Mouse (Mus musculus) embryonic facial prominence, embryonic 12.5 days (tissue): ENCODE data around the gene Polr1d. TPM values are rescaled to one million over a fixed set of nuclear protein-coding genes. Genes with fewer than 3 reads are reported as not detected.

ENCODE experiments used
- ATAC-seq: fragments of 200-750 bp; cut with Nextera tagmentation; 2 replicates; pipeline ENCODE4 v1.8.0; 2017; ENCODE audit not compliant: insufficient number of reproducible peaks, insufficient read depth, low FRiP score, low TSS enrichment
- H3K27ac ChIP-seq: fragments of 300-500 bp; sonication (generic); 2 replicates; pipeline ENCODE4 v1.5.1; 2016; ENCODE audit warnings: mild to moderate bottlenecking
- H3K27me3 ChIP-seq: fragments of 300-500 bp; sonication (generic); 2 replicates; pipeline ENCODE4 v1.6.1; 2016; ENCODE audit warnings: mild to moderate bottlenecking, moderate library complexity
- H3K36me3 ChIP-seq: fragments of 300-500 bp; sonication (generic); 2 replicates; pipeline ENCODE4 v1.6.1; 2016; ENCODE audit warnings: mild to moderate bottlenecking
- H3K4me1 ChIP-seq: fragments of 300-500 bp; sonication (generic); 2 replicates; pipeline ENCODE4 v1.6.1; 2016
- H3K4me2 ChIP-seq: fragments of 300-500 bp; sonication (generic); replicated peaks from 2 replicates; pipeline ENCODE4 v1.6.1; 2016; ENCODE audit warnings: mild to moderate bottlenecking, moderate library complexity
- H3K4me3 ChIP-seq: fragments of 300-500 bp; sonication (generic); 2 replicates; pipeline ENCODE4 v1.5.1; 2016; ENCODE audit warnings: mild to moderate bottlenecking
- H3K9ac ChIP-seq: fragments of 300-500 bp; sonication (generic); 2 replicates; pipeline ENCODE4 v1.6.1; 2016; ENCODE audit warnings: mild to moderate bottlenecking, moderate library complexity
- H3K9me3 ChIP-seq: fragments of 300-500 bp; sonication (generic); 2 replicates; pipeline ENCODE4 v1.6.1; 2016; ENCODE audit warnings: mild to moderate bottlenecking, moderate library complexity
- WGBS: fragments of 180-500 bp; shearing (Covaris S2); methylation state at CpG from one replicate; pipeline ENCODE4 v1.1.7; 2016; 5-methylcytosine and 5-hydroxymethylcytosine counted together
- polyA plus RNA-seq: library from polyadenylated mRNA; unstranded; fragments of >200 nt; fragmentation: Nextera tagmentation; extraction: Ambion mirVana; gene quantifications from 2 replicates; pipeline ENCODE4 v1.2.1, GENCODE M21; 2016

The Polr1d gene
- polyA plus RNA-seq, 1 experiment from 2014 or later: 111 TPM

GRCm38 (mm10) chr5:147056712-147057290, 20.0 kb upstream of the Polr1d start:
- Histone ChIP-seq H3K27me3 (no peaks in the 10 kb centered on the region), H3K4me1 (peaks cover 6% of the 10 kb centered on the region), H3K9me3 (no peaks in the 10 kb centered on the region), H3K27ac (no peak overlapping the region), H3K4me3 (no peak overlapping the region), H3K4me2 (no peak overlapping the region), H3K9ac (no peak overlapping the region), H3K36me3 (no peaks in the 10 kb centered on the region)
- no peak for ATAC-seq
- WGBS: 79% methylated on average over 10 of the region's 10 CpGs

GRCm38 (mm10) chr5:147057626-147058414, 19.0 kb upstream of the Polr1d start:
- Histone ChIP-seq H3K27ac (no peak overlapping the region), H3K4me3 (no peak overlapping the region), H3K4me1 (no peaks in the 10 kb centered on the region), H3K36me3 (no peaks in the 10 kb centered on the region), H3K27me3 (no peaks in the 10 kb centered on the region), H3K9ac (no peak overlapping the region), H3K9me3 (no peaks in the 10 kb centered on the region), H3K4me2 (no peak overlapping the region)
- ATAC-seq: no peak
- WGBS: 76% methylated on average over 9 of the region's 9 CpGs

GRCm38 (mm10) chr5:147058661-147059060, 18.2 kb upstream of the Polr1d start:
- no peaks in the 10 kb centered on the region for H3K36me3 ChIP-seq
- WGBS: 83% methylated on average over 5 of the region's 5 CpGs
- no peak overlapping the region for H3K9ac ChIP-seq
- H3K4me3 ChIP-seq: no peak overlapping the region
- no peaks in the 10 kb centered on the region for H3K4me1 ChIP-seq
- no peak for ATAC-seq
- no peak overlapping the region for H3K27ac ChIP-seq
- no peaks in the 10 kb centered on the region for H3K9me3 ChIP-seq
- no peaks in the 10 kb centered on the region for H3K27me3 ChIP-seq
- H3K4me2 ChIP-seq: no peak overlapping the region

- 85% methylated on average over 9 of the region's 9 CpGs for WGBS
- no peak overlapping the region for H3K4me2 ChIP-seq
- H3K4me3 ChIP-seq: no peak overlapping the region
- H3K9me3 ChIP-seq: no peaks in the 10 kb centered on the region
- no peak overlapping the region for H3K9ac ChIP-seq
- no peak overlapping the region for H3K27ac ChIP-seq
- H3K36me3 ChIP-seq: no peaks in the 10 kb centered on the region
- no peaks in the 10 kb centered on the region for H3K4me1 ChIP-seq
- H3K27me3 ChIP-seq: no peaks in the 10 kb centered on the region
- no peak for ATAC-seq
These were observed 17.5 kb upstream of the Polr1d start for GRCm38 (mm10) chr5:147059319-147059718.

- no peaks in the 10 kb centered on the region for H3K9me3 ChIP-seq
- WGBS: 70% methylated on average over 2 of the region's 2 CpGs
- no peak for ATAC-seq
- H3K27me3 ChIP-seq: no peaks in the 10 kb centered on the region
- no peak overlapping the region for H3K4me3 ChIP-seq
- H3K4me1 ChIP-seq: no peaks in the 10 kb centered on the region
- H3K4me2 ChIP-seq: no peak overlapping the region
- H3K27ac ChIP-seq: no peak overlapping the region
- H3K9ac ChIP-seq: no peak overlapping the region
- H3K36me3 ChIP-seq: no peaks in the 10 kb centered on the region
These were observed 16.8 kb upstream of the Polr1d start for GRCm38 (mm10) chr5:147060024-147060423.

GRCm38 (mm10) chr5:147063215-147063661, 13.6 kb upstream of the Polr1d start:
- H3K9ac ChIP-seq: no peak overlapping the region
- H3K9me3 ChIP-seq: no peaks in the 10 kb centered on the region
- H3K27me3 ChIP-seq: no peaks in the 10 kb centered on the region
- no peak overlapping the region for H3K4me3 ChIP-seq
- H3K36me3 ChIP-seq: no peaks in the 10 kb centered on the region
- no peak overlapping the region for H3K27ac ChIP-seq
- H3K4me2 ChIP-seq: no peak overlapping the region
- WGBS: 48% methylated on average over 8 of the region's 8 CpGs
- no peak for ATAC-seq
- no peaks in the 10 kb centered on the region for H3K4me1 ChIP-seq

GRCm38 (mm10) chr5:147066129-147066528, 10.7 kb upstream of the Polr1d start:
- no peak for ATAC-seq
- WGBS: 43% methylated on average over 4 of the region's 4 CpGs
- H3K4me1 ChIP-seq: peaks cover 4% of the 10 kb centered on the region; the same call in 1 of the 2 replicates
- H3K9ac ChIP-seq: no peak overlapping the region
- H3K9me3 ChIP-seq: no peaks in the 10 kb centered on the region
- H3K27me3 ChIP-seq: no peaks in the 10 kb centered on the region
- no peaks in the 10 kb centered on the region for H3K36me3 ChIP-seq
- no peak overlapping the region for H3K4me2 ChIP-seq
- H3K4me3 ChIP-seq: no peak overlapping the region
- no peak overlapping the region for H3K27ac ChIP-seq

- no peak for ATAC-seq
- Histone ChIP-seq H3K4me3 (no peak overlapping the region), H3K27me3 (no peaks in the 10 kb centered on the region), H3K9me3 (no peaks in the 10 kb centered on the region), H3K36me3 (no peaks in the 10 kb centered on the region), H3K9ac (no peak overlapping the region), H3K27ac (no peak overlapping the region), H3K4me2 (no peak overlapping the region), H3K4me1 (peaks cover 4% of the 10 kb centered on the region; the same call in 1 of the 2 replicates)
- 68% methylated on average over 5 of the region's 5 CpGs for WGBS
These were observed 9.9 kb upstream of the Polr1d start for GRCm38 (mm10) chr5:147066965-147067364.

- Histone ChIP-seq H3K9me3 (no peaks in the 10 kb centered on the region), H3K4me3 (no peak overlapping the region), H3K4me1 (peaks cover 4% of the 10 kb centered on the region; the same call in 1 of the 2 replicates), H3K36me3 (no peaks in the 10 kb centered on the region), H3K27me3 (no peaks in the 10 kb centered on the region), H3K27ac (no peak overlapping the region), H3K9ac (no peak overlapping the region), H3K4me2 (no peak overlapping the region)
- no peak for ATAC-seq
- WGBS: 80% methylated on average over 5 of the region's 5 CpGs
These were observed 8.0 kb upstream of the Polr1d start for GRCm38 (mm10) chr5:147068876-147069275.

GRCm38 (mm10) chr5:147070791-147071516, 5.9 kb upstream of the Polr1d start:
- 79% methylated on average over 16 of the region's 16 CpGs for WGBS
- Histone ChIP-seq H3K27me3 (no peaks in the 10 kb centered on the region), H3K27ac (no peak overlapping the region), H3K9me3 (no peaks in the 10 kb centered on the region), H3K9ac (no peak overlapping the region), H3K4me2 (no peak overlapping the region), H3K36me3 (no peaks in the 10 kb centered on the region), H3K4me3 (no peak overlapping the region), H3K4me1 (peaks cover 17% of the 10 kb centered on the region)
- ATAC-seq: no peak

- H3K4me3 ChIP-seq: no peak overlapping the region
- no peak for ATAC-seq
- no peak overlapping the region for H3K9ac ChIP-seq
- no peaks in the 10 kb centered on the region for H3K36me3 ChIP-seq
- H3K27me3 ChIP-seq: no peaks in the 10 kb centered on the region
- 54% methylated on average over 4 of the region's 4 CpGs for WGBS
- H3K4me1 ChIP-seq: peaks cover 17% of the 10 kb centered on the region
- H3K9me3 ChIP-seq: no peaks in the 10 kb centered on the region
- no peak overlapping the region for H3K4me2 ChIP-seq
- no peak overlapping the region for H3K27ac ChIP-seq
These were observed 5.0 kb upstream of the Polr1d start for GRCm38 (mm10) chr5:147071886-147072285.

- Histone ChIP-seq H3K27ac (no peak overlapping the region), H3K27me3 (no peaks in the 10 kb centered on the region), H3K4me2 (no peak overlapping the region), H3K4me3 (no peak overlapping the region), H3K36me3 (no peaks in the 10 kb centered on the region), H3K9me3 (no peaks in the 10 kb centered on the region), H3K9ac (no peak overlapping the region), H3K4me1 (peaks cover 22% of the 10 kb centered on the region)
- WGBS: 84% methylated on average over 6 of the region's 6 CpGs
- no peak for ATAC-seq
These were observed 3.0 kb upstream of the Polr1d start for GRCm38 (mm10) chr5:147073805-147074204.
